1 mouse cellular context compared by ENCODE assay signal in the genomic region with DNA sequence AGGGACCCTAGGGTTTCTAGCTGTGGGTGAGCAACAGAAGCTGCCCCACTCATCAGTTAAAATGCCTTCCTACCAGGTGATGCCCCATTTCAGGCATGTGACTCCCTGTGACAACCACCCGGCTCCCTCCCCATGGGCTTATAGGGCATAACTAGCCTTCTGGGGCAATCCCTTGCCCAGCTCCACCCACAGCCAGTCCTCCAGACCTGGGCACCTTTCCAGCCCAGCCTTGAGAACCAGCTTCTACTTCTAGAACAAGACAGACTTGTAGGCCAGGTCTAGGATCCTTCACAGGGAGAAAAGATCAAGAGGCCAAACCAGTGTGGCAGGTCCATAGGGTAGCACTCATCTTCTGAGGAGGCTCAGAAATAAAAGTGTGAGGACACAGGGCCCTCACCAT.
TF ChIP-seq lines count a peak whose summit lies in the region.

No protein-coding gene starts in this region.

TF ChIP-seq in CH12.LX, 34 proteins besides CTCF, POLR2A, EP300 and RAD21:
- TF ChIP-seq TCF12 (IDR thresholded peaks at IDR 0.05; ENCODE audit: low read depth, low read length) (no peak), NRF1 (IDR thresholded peaks at IDR 0.05; ENCODE audit: low read depth, low read length) (no peak), MAX (IDR thresholded peaks at IDR 0.05; ENCODE audit: low read length) (no peak), USF2 (conservative IDR thresholded peaks at IDR 0.05; ENCODE audit: low read depth, low read length) (no peak), MAZ (IDR thresholded peaks at IDR 0.05; ENCODE audit: low read depth, low read length) (no peak), KAT2A (IDR thresholded peaks at IDR 0.05; ENCODE audit: insufficient replicate concordance, low read length) (no peak), MXI1 (IDR thresholded peaks at IDR 0.05; ENCODE audit: low read depth, low read length) (no peak), IRF4 (IDR thresholded peaks at IDR 0.05; ENCODE audit: low read depth, low read length) (no peak), CHD1 (IDR thresholded peaks at IDR 0.05; ENCODE audit: low read depth, low read length) (no peak), SIN3A (IDR thresholded peaks at IDR 0.05; ENCODE audit: low read length) (no peak), ETS1 (conservative IDR thresholded peaks at IDR 0.05; ENCODE audit: low read depth, low read length) (no peak), ELF1 (IDR thresholded peaks at IDR 0.05; ENCODE audit: low read depth, low read length) (no peak), USF1 (IDR thresholded peaks at IDR 0.05; ENCODE audit: low read depth, low read length) (no peak; the same call in 1 of the 2 replicates), BHLHE40 (IDR thresholded peaks at IDR 0.05; ENCODE audit: low read depth, low read length) (no peak)
TF ChIP-seq in CH12.LX: peak in this region for 0.
